Mouse (Mus musculus) midbrain, postnatal 0 days (tissue): ENCODE data around the gene Gm42688. TPM values are rescaled to one million over a fixed set of nuclear protein-coding genes. Genes with fewer than 3 reads are reported as not detected.
A peak's percentile ranks its signal among the peaks of the same experiment; 100 is the strongest.

ENCODE experiments used
- ATAC-seq: fragments of 200-750 bp; cut with Nextera tagmentation; 2 replicates; pipeline ENCODE4 v1.8.0; 2017; ENCODE audit warnings: moderate number of reproducible peaks, mild to moderate bottlenecking, moderate TSS enrichment, moderate library complexity; ENCODE audit not compliant: low FRiP score
- DNase-seq: peaks from one replicate; pipeline ENCODE4 v3.0.0-alpha.2; 2015; ENCODE audit warnings: low spot score
- H3K27ac ChIP-seq: fragments of 300-500 bp; sonication (generic); 2 replicates; pipeline ENCODE4 v1.5.1; 2014; ENCODE audit warnings: low read depth, mild to moderate bottlenecking, low read length, mixed read lengths
- H3K27me3 ChIP-seq: fragments of 300-500 bp; sonication (generic); 2 replicates; pipeline ENCODE4 v1.6.1; 2014; ENCODE audit warnings: low read length, control low read depth, mixed read lengths; ENCODE audit not compliant: insufficient read depth
- H3K36me3 ChIP-seq: fragments of 300-500 bp; sonication (generic); 2 replicates; pipeline ENCODE4 v1.6.1; 2014; ENCODE audit warnings: low read length, control low read depth, mixed read lengths; ENCODE audit not compliant: insufficient read depth
- H3K4me1 ChIP-seq: fragments of 300-500 bp; sonication (generic); 2 replicates; pipeline ENCODE4 v1.6.1; 2014; ENCODE audit warnings: mild to moderate bottlenecking, control low read depth, antibody characterized with exemption, low read length, mixed read lengths; ENCODE audit not compliant: insufficient read depth
- H3K4me2 ChIP-seq: fragments of 300-500 bp; sonication (generic); 2 replicates; pipeline ENCODE4 v1.6.1; 2014; ENCODE audit warnings: low read depth, mild to moderate bottlenecking, low read length, mixed read lengths; ENCODE audit not compliant: poor library complexity, severe bottlenecking
- H3K4me3 ChIP-seq: fragments of 300-500 bp; sonication (generic); 2 replicates; pipeline ENCODE4 v1.5.1; 2014; ENCODE audit warnings: low read depth, mild to moderate bottlenecking, low read length, moderate library complexity
- H3K9ac ChIP-seq: fragments of 300-500 bp; sonication (generic); replicated peaks from 2 replicates; pipeline ENCODE4 v1.6.1; 2014; ENCODE audit warnings: mild to moderate bottlenecking, low read length, moderate library complexity, mixed read lengths; ENCODE audit not compliant: poor library complexity, severe bottlenecking
- H3K9me3 ChIP-seq: fragments of 300-500 bp; sonication (generic); 2 replicates; pipeline ENCODE4 v1.6.1; 2016; ENCODE audit warnings: low read length, control low read depth
- CTCF ChIP-seq: IDR thresholded peaks from 2 replicates; pipeline ENCODE4 v1.5.1; 2016; ENCODE audit warnings: antibody characterized with exemption, mild to moderate bottlenecking
- WGBS: fragments of 180-500 bp; shearing (Covaris S2); extraction: QIAGEN DNeasy Blood & Tissue Kit; methylation state at CpG from one replicate; pipeline ENCODE4 v1.1.7; 2014; 5-methylcytosine and 5-hydroxymethylcytosine counted together
- polyA plus RNA-seq: library from polyadenylated mRNA; unstranded; fragments of >200 nt; fragmentation: Nextera tagmentation; extraction: Ambion mirVana; gene quantifications from 2 replicates; pipeline ENCODE4 v1.2.1, GENCODE M21; 2015
- total RNA-seq: library from RNA; depleted of rRNA; stranded (reverse); fragments of >200 nt; gene quantifications from 2 replicates; pipeline ENCODE4 v1.2.3, GENCODE M21; 2014

The Gm42688 gene
- total and polyA plus RNA-seq, 2 experiments from 2014 or later = 3.5 to 4.4 TPM

DNA sequence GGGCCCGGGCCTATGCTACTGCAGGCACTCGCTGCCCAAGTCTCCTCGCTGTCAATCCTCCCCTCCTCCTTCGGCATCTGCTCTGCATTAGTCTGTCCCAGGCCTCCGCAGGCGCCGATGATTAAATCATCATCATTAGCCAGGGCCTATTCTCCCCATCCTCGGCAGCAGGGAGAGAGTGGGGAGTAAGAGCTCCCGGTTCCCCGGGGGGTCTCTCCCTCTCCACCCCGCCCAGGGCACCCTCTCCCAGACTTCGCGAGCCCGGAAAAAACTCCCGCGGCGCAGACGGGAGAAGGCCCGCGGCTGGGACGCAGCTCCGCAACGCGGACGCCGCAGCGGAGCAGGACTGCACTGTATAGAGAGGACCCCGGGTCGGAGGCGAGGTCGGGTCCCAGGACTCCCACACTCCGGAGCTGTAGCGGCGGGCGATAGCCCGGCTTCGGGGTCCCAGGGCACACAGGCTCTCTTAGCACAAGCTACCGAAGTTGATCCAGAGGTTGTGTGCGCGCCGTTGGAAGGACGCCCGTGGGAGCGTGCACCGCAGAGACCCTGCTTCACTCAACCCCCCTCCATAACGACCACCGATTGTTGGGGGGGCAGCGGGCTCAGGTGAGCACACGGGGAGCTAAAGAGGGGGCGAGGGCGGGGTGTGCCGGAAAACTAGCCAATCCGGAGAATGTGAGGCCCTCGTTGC lies 23.6 kb upstream of the Gm42688 start, which contains the start of gene Pcgf1:
Gene Pcgf1, plus strand, starts transcription at position 240 of the 694 bp plus-strand sequence.
- no peak for TF ChIP-seq CTCF
- under 1% methylated on average over 54 of the region's 54 CpGs for WGBS
- Histone ChIP-seq H3K4me3 (peak within 1 kb of the TSS; percentile 73), H3K27me3 (peaks cover 29% of the 10 kb centered on the region), H3K4me1 (peaks cover 11% of the 10 kb centered on the region; the same call in 1 of the 2 replicates), H3K9me3 (no peaks in the 10 kb centered on the region), H3K4me2 (peak within 1 kb of the TSS; percentile 89), H3K27ac (peak within 1 kb of the TSS; percentile 92), H3K9ac (peak within 1 kb of the TSS; percentile 80), H3K36me3 (0 out of 2 replicates have a peak, but pooled peaks cover 2% of the 10 kb centered on the region)
- ATAC-seq = peak; percentile 67
- DNase-seq = peak; percentile 99

DNA sequence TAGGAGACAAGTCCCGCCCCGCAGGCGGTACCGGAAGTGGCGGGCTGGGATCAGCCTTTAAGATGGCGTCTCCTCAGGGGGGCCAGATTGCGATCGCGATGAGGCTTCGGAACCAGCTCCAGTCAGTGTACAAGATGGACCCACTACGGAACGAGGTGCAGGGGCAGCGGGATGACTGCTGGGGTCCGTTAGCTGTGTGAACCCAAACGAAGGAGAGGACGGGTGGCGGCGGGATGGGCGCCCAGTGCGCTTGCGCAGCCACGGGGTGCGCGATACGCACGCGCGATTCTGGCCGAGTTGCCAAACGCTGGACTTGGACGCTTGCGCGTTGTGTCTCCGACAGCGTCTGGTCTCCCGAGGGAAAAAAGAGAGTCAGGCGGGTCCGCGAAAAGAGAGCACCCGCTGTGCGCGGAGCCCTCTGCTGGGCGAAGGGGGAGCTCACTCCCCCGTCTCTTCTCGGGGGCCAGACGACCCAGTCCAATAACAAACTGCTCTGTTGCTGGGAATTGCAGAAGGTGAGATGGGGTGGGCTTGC lies 23.0 kb upstream of the Gm42688 start:
- DNase-seq = peak; percentile 96
- H3K4me3 ChIP-seq = peak overlapping the region; percentile 73
- no peaks in the 10 kb centered on the region for H3K9me3 ChIP-seq
- H3K4me1 ChIP-seq = peaks cover 11% of the 10 kb centered on the region; the same call in 1 of the 2 replicates
- H3K4me2 ChIP-seq = peak overlapping the region; percentile 89
- H3K36me3 ChIP-seq = 0 out of 2 replicates have a peak, but pooled peaks cover 2% of the 10 kb centered on the region
- TF ChIP-seq CTCF = peak; percentile 73
- H3K27me3 ChIP-seq = peaks cover 29% of the 10 kb centered on the region
- peak overlapping the region; percentile 63 for H3K9ac ChIP-seq
- under 1% methylated on average over 46 of the region's 46 CpGs for WGBS
- peak overlapping the region; percentile 92 for H3K27ac ChIP-seq
- peak; percentile 94 for ATAC-seq

DNA sequence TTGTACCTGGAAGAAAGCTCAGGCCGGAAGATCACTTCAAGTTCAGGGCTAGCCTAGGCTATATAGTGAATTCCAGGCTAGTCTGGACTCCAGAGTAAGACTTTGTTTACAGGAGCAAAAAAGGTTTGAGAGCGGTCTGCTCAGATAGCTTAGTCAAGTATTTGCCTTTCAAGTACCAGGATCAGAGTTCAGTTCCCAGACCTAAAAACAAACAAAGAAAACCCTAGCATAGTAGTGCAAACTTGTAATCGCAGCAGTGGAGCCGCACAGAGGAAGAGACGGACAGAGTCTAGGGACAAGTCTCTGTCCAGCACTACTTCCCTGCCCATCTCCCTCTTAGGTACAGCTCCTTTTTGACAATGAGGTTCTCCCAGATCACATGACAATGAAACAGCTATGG lies 21.2 kb upstream of the Gm42688 start:
- Histone ChIP-seq H3K27me3 (peaks cover 30% of the 10 kb centered on the region), H3K27ac (no peak overlapping the region), H3K4me2 (no peak overlapping the region), H3K4me3 (no peak overlapping the region), H3K4me1 (peaks cover 11% of the 10 kb centered on the region; the same call in 1 of the 2 replicates), H3K9ac (no peak overlapping the region), H3K36me3 (0 out of 2 replicates have a peak, but pooled peaks cover 2% of the 10 kb centered on the region), H3K9me3 (no peaks in the 10 kb centered on the region)
- ATAC-seq = no peak
- no peak for TF ChIP-seq CTCF
- 96% methylated on average over 5 of the region's 5 CpGs for WGBS
- no peak for DNase-seq

DNA sequence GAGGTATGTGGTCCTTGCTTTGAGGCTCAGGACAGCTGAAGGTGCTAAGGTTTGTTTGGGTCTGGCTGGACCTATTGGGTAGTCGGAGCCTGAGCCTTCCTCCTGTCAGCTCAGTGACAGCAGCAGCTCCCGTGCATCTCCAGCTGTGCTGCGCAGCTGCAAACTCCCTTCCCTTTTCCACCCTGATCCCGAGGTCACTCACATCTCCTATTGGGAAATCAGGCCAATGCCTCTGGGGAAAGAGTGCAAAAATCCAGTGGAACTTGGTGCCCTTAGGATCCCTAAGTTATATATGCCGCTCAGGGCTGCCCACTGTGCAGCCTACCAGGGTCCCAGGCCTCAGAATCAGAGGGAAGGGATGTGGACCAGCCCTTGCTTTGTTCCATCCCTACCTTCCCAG lies 17.9 kb upstream of the Gm42688 start:
- Histone ChIP-seq H3K4me2 (no peak overlapping the region), H3K4me1 (peaks cover 7% of the 10 kb centered on the region; the same call in 1 of the 2 replicates), H3K27ac (no peak overlapping the region), H3K9ac (no peak overlapping the region), H3K9me3 (no peaks in the 10 kb centered on the region), H3K27me3 (peaks cover 57% of the 10 kb centered on the region), H3K36me3 (0 out of 2 replicates have a peak, but pooled peaks cover 2% of the 10 kb centered on the region), H3K4me3 (no peak overlapping the region)
- no peak for DNase-seq
- TF ChIP-seq CTCF = no peak
- WGBS = 16% methylated on average over 5 of the region's 5 CpGs
- ATAC-seq = no peak

DNA sequence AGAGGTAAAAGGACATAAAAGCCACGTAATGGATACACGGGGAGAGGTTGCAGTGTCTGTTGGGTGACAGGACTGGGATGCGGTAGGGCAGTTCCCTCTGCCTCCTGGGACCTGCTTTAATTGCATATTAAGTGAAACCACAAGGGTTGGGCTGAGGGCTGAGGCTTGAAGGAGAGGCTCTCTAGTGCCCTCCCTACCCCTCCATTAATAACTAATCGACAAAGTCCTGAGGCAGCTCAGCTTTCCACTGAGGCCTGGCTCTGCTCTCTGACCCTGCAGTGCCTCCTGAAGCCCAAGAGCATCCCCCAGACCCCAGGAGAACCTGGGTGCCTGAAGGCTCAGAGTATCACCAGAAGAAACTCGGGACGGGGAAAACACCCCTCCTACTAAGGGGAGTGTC lies 16.9 kb upstream of the Gm42688 start:
- H3K4me2 ChIP-seq = no peak overlapping the region
- H3K9ac ChIP-seq = no peak overlapping the region
- TF ChIP-seq CTCF = no peak
- no peak overlapping the region for H3K27ac ChIP-seq
- no peaks in the 10 kb centered on the region for H3K9me3 ChIP-seq
- H3K4me1 ChIP-seq = 0 out of 2 replicates have a peak, but pooled peaks cover 1% of the 10 kb centered on the region
- H3K4me3 ChIP-seq = no peak overlapping the region
- 6% methylated on average over 6 of the region's 6 CpGs for WGBS
- H3K27me3 ChIP-seq = peaks cover 65% of the 10 kb centered on the region
- ATAC-seq (no peak), DNase-seq (no peak)
- 0 out of 2 replicates have a peak, but pooled peaks cover 2% of the 10 kb centered on the region for H3K36me3 ChIP-seq
